Mouse (Mus musculus) ES-Bruce4 (cell line): ENCODE measurements around the gene Ogfod3. TPM values are rescaled to one million over a fixed set of nuclear protein-coding genes. Genes with fewer than 3 reads are reported as not detected.

Experiments used
- H3K27ac ChIP-seq: 2 replicates; pipeline ENCODE4 v1.5.1; 2012; ENCODE audit warnings: low read length, inconsistent platforms; ENCODE audit not compliant: insufficient read depth
- H3K27me3 ChIP-seq: 2 replicates; pipeline ENCODE4 v1.6.1; 2012; ENCODE audit warnings: mild to moderate bottlenecking, low read length, inconsistent platforms; ENCODE audit not compliant: control insufficient read depth, poor library complexity, insufficient read depth, severe bottlenecking
- H3K36me3 ChIP-seq: 2 replicates; pipeline ENCODE4 v1.6.1; 2012; ENCODE audit warnings: inconsistent platforms, mild to moderate bottlenecking, low read length, moderate library complexity; ENCODE audit not compliant: control insufficient read depth, poor library complexity, insufficient read depth, severe bottlenecking
- H3K4me1 ChIP-seq: one replicate; pipeline ENCODE4 v1.8.1; 2011; ENCODE audit warnings: low read length; ENCODE audit not compliant: control insufficient read depth, insufficient read depth
- H3K4me3 ChIP-seq: 2 replicates; pipeline ENCODE4 v1.5.1; 2011; ENCODE audit warnings: low read depth, mild to moderate bottlenecking, low read length
- H3K9ac ChIP-seq: 2 replicates; pipeline ENCODE4 v1.6.1; 2012; ENCODE audit warnings: low read depth, mild to moderate bottlenecking, inconsistent platforms; ENCODE audit not compliant: poor library complexity, severe bottlenecking
- H3K9me3 ChIP-seq: replicated peaks from 2 replicates; pipeline ENCODE4 v1.6.1; 2012; ENCODE audit warnings: mild to moderate bottlenecking, low read length, inconsistent platforms; ENCODE audit not compliant: control insufficient read depth, poor library complexity, insufficient read depth, severe bottlenecking
- CTCF ChIP-seq: IDR thresholded peaks from one replicate; pipeline ENCODE4 v1.8.1; 2011; ENCODE audit warnings: low read depth, low read length
- EP300 ChIP-seq: IDR thresholded peaks from 2 replicates; pipeline ENCODE4 v1.6.1; 2011; ENCODE audit warnings: low read depth, low read length; ENCODE audit not compliant: insufficient read depth
- POLR2A ChIP-seq: IDR thresholded peaks from one replicate; pipeline ENCODE4 v1.8.1; 2011; ENCODE audit warnings: low read length; ENCODE audit not compliant: insufficient read depth
- polyA plus RNA-seq: library from polyadenylated mRNA; stranded (reverse); fragments of >200 nt; gene quantifications from 2 replicates; pipeline ENCODE4 v1.2.4, GENCODE M21; 2011; ENCODE audit warnings: low read depth; ENCODE audit not compliant: missing spikeins, insufficient read depth, insufficient read length

The Ogfod3 gene
- polyA plus RNA-seq, 1 experiment: 8.8 TPM

- no peak overlapping the region for H3K27ac ChIP-seq
- no peak overlapping the region for H3K4me3 ChIP-seq
These were observed 27.9 kb downstream of the Ogfod3 start for GRCm38 (mm10) chr11:121176285-121177270.

GRCm38 (mm10) chr11:121174234-121174633, 30.3 kb downstream of the Ogfod3 start:
- H3K4me3 ChIP-seq: no peak overlapping the region
- no peaks in the 10 kb centered on the region for H3K9me3 ChIP-seq
- no peak overlapping the region for H3K27ac ChIP-seq
- no peaks in the 10 kb centered on the region for H3K27me3 ChIP-seq
- TF ChIP-seq CTCF: no peak
- no peak for TF ChIP-seq EP300
- no peak for TF ChIP-seq POLR2A
- no peak overlapping the region for H3K9ac ChIP-seq
- H3K36me3 ChIP-seq: no peaks in the 10 kb centered on the region
- H3K4me1 ChIP-seq: no peaks in the 10 kb centered on the region

More at GRCm38 (mm10) chr11:121176285-121177270, 27.9 kb downstream of the Ogfod3 start:
- H3K27me3 ChIP-seq: no peaks in the 10 kb centered on the region
- TF ChIP-seq POLR2A (no peak), CTCF (peak; percentile 96)
- no peak overlapping the region for H3K9ac ChIP-seq
- H3K4me1 ChIP-seq: no peaks in the 10 kb centered on the region
- no peaks in the 10 kb centered on the region for H3K36me3 ChIP-seq
- no peaks in the 10 kb centered on the region for H3K9me3 ChIP-seq

GRCm38 (mm10) chr11:121173203-121173602, 31.3 kb downstream of the Ogfod3 start:
- H3K4me3 ChIP-seq: no peak overlapping the region
- no peaks in the 10 kb centered on the region for H3K27me3 ChIP-seq
- H3K9ac ChIP-seq: no peak overlapping the region
- no peaks in the 10 kb centered on the region for H3K4me1 ChIP-seq
- no peak overlapping the region for H3K27ac ChIP-seq
- no peaks in the 10 kb centered on the region for H3K36me3 ChIP-seq
- no peak for TF ChIP-seq EP300
- TF ChIP-seq CTCF: no peak
- TF ChIP-seq POLR2A: no peak
- H3K9me3 ChIP-seq: no peaks in the 10 kb centered on the region

- H3K4me1 ChIP-seq: no peaks in the 10 kb centered on the region
- no peaks in the 10 kb centered on the region for H3K27me3 ChIP-seq
- H3K36me3 ChIP-seq: no peaks in the 10 kb centered on the region
- TF ChIP-seq CTCF (no peak), EP300 (no peak), POLR2A (no peak)
- no peaks in the 10 kb centered on the region for H3K9me3 ChIP-seq
- no peak overlapping the region for H3K9ac ChIP-seq
- no peak overlapping the region for H3K4me3 ChIP-seq
- H3K27ac ChIP-seq: no peak overlapping the region
These were observed 40.8 kb downstream of the Ogfod3 start for GRCm38 (mm10) chr11:121163751-121164150.

- Histone ChIP-seq H3K36me3 (no peaks in the 10 kb centered on the region), H3K9ac (no peak overlapping the region), H3K27ac (no peak overlapping the region), H3K27me3 (peaks cover 6% of the 10 kb centered on the region), H3K4me1 (no peaks in the 10 kb centered on the region), H3K9me3 (no peaks in the 10 kb centered on the region), H3K4me3 (no peak overlapping the region)
- no peak for TF ChIP-seq CTCF
- TF ChIP-seq POLR2A: no peak
- TF ChIP-seq EP300: no peak
These were observed 43.7 kb downstream of the Ogfod3 start for GRCm38 (mm10) chr11:121160636-121161346.

GRCm38 (mm10) chr11:121159971-121160370, 44.5 kb downstream of the Ogfod3 start, which contains the start of gene Uts2r:
Uts2r (plus strand) TSS chr11:121160271.
- Histone ChIP-seq H3K27me3 (peaks cover 6% of the 10 kb centered on the region), H3K27ac (no peak within 1 kb of the TSS), H3K9ac (no peak within 1 kb of the TSS), H3K4me3 (no peak within 1 kb of the TSS), H3K9me3 (no peaks in the 10 kb centered on the region), H3K4me1 (no peaks in the 10 kb centered on the region), H3K36me3 (no peaks in the 10 kb centered on the region)
- TF ChIP-seq CTCF (no peak), POLR2A (no peak), EP300 (no peak)
